Mouse (Mus musculus) frontal cortex, postnatal 25 days (tissue): ENCODE results near the gene Itga6.

Source experiments
- DNase-seq, 2 experiments: peaks; one replicate each; pipeline ENCODE4 v3.0.0; 2022; ENCODE audit warnings: low spot score in 2 of 2

The Itga6 gene

GRCm38 (mm10) chr2:71730623-71731612 lies 14.5 kb upstream of the Itga6 start:
- no peak for DNase-seq

GRCm38 (mm10) chr2:71734792-71735392 lies 10.5 kb upstream of the Itga6 start:
- DNase-seq, result no peak

- DNase-seq, result no peak
Observed at GRCm38 (mm10) chr2:71735541-71736159, 9.8 kb upstream of the Itga6 start.

GRCm38 (mm10) chr2:71736213-71736612 lies 9.2 kb upstream of the Itga6 start:
- DNase-seq, result no peak

GRCm38 (mm10) chr2:71739173-71739860 lies 6.1 kb upstream of the Itga6 start:
- no peak for DNase-seq

- DNase-seq, result no peak
Observed at GRCm38 (mm10) chr2:71742557-71742956, 2.9 kb upstream of the Itga6 start.

- DNase-seq, result no peak
Observed at GRCm38 (mm10) chr2:71743377-71743776, 2.0 kb upstream of the Itga6 start.

GRCm38 (mm10) chr2:71744320-71744719 lies 1.1 kb upstream of the Itga6 start:
- DNase-seq, result no peak

- no peak for DNase-seq
Observed at GRCm38 (mm10) chr2:71744861-71745507, 432 bp upstream of the Itga6 start.

- DNase-seq, result no peak
Observed at GRCm38 (mm10) chr2:71748451-71748850, 3.0 kb downstream of the Itga6 start.

GRCm38 (mm10) chr2:71749367-71750086 lies 4.1 kb downstream of the Itga6 start:
- no peak for DNase-seq

- DNase-seq, result no peak
Observed at GRCm38 (mm10) chr2:71750087-71750453, 4.7 kb downstream of the Itga6 start.

- no peak for DNase-seq
Observed at GRCm38 (mm10) chr2:71751336-71751735, 5.9 kb downstream of the Itga6 start.

- no peak for DNase-seq
Observed at GRCm38 (mm10) chr2:71751863-71752262, 6.4 kb downstream of the Itga6 start.

GRCm38 (mm10) chr2:71752383-71752782 lies 7.0 kb downstream of the Itga6 start:
- DNase-seq, result no peak

- no peak for DNase-seq
Observed at GRCm38 (mm10) chr2:71753161-71753560, 7.7 kb downstream of the Itga6 start.

- DNase-seq, result no peak
Observed at GRCm38 (mm10) chr2:71755748-71756147, 10.3 kb downstream of the Itga6 start.

GRCm38 (mm10) chr2:71757098-71757497 lies 11.7 kb downstream of the Itga6 start:
- no peak for DNase-seq

- DNase-seq, result no peak
Observed at GRCm38 (mm10) chr2:71758591-71759531, 13.4 kb downstream of the Itga6 start.

GRCm38 (mm10) chr2:71760091-71760490 lies 14.7 kb downstream of the Itga6 start:
- no peak for DNase-seq
